19 mouse cellular contexts compared by ENCODE assay signal in the genomic region with DNA sequence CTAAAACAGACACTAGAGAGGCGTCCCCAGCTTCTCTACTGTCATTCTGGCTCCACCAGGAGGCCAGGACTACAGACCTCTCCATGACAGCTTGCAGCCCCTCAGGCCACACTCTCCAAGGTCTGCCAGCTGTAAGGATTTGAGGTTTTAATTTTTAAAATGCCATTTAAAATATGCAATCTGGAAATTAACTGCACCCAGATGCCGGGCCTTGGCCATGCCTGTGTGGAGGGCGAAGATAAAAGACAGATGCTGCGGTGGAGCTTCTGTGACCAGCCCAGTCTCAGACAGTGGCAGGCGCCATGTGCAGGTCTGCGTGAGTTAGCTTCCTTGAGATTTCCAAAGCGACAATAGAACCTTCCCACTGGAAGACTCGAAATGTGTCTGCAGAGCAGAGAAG. TPM values are rescaled to one million over a fixed set of nuclear protein-coding genes. Genes with fewer than 3 reads are reported as not detected.
A peak's percentile ranks its signal among the peaks of the same experiment; 100 is the strongest.
DNase-seq lines count a peak whose midpoint lies in the region; ATAC-seq and TF ChIP-seq lines count a peak whose summit lies in the region.
"Had no signal": no experiment of that assay in that cellular context is flagged by ENCODE, and none has a peak within 500 bp of the region (broad histone marks: within the 10 kb centered on the region; RNA-seq: fewer than 3 reads in every experiment).

No protein-coding gene starts in this region.

- no peaks in the 10 kb centered on the region for H3K4me1 ChIP-seq in kidney, embryonic 14.5 days (ENCODE audit: control insufficient read depth, insufficient read depth, low read length)
- peaks cover 35% of the 10 kb centered on the region; the same call in 1 of the 2 replicates for H3K4me1 ChIP-seq in embryonic facial prominence, embryonic 12.5 days
- H3K4me1 ChIP-seq in limb, embryonic 10.5 days = peaks cover 50% of the 10 kb centered on the region
- peaks cover 43% of the 10 kb centered on the region for H3K4me1 ChIP-seq in midbrain, embryonic 15.5 days
- H3K4me1 ChIP-seq in lung, adult 2 months (ENCODE audit: control insufficient read depth, insufficient read depth, low read length) = no peaks in the 10 kb centered on the region; the same call in 1 of the 2 replicates

- no peak overlapping the region for H3K4me3 ChIP-seq in kidney, embryonic 14.5 days (ENCODE audit: low read length)
- no peak overlapping the region for H3K4me3 ChIP-seq in embryonic facial prominence, embryonic 12.5 days
- no peak overlapping the region for H3K4me3 ChIP-seq in limb, embryonic 10.5 days
- no peak overlapping the region for H3K4me3 ChIP-seq in midbrain, embryonic 15.5 days
- no peak overlapping the region for H3K4me3 ChIP-seq in lung, adult 2 months (replicated peaks; ENCODE audit: extremely low read depth, low read depth, low read length)
- H3K4me3 ChIP-seq: left cerebral cortex, adult 2 months; liver, embryonic 13.5 days; megakaryocyte, embryonic 14.5 days had no signal

- ATAC-seq in kidney, embryonic 14.5 days (ENCODE audit: low FRiP score, low TSS enrichment) = peak; percentile 37; the same call in 1 of the 2 replicates
- ATAC-seq in embryonic facial prominence, embryonic 12.5 days (ENCODE audit: insufficient number of reproducible peaks, insufficient read depth, low FRiP score, low TSS enrichment) = peak; percentile 31; the same call in 1 of the 2 replicates
- no peak for ATAC-seq in midbrain, embryonic 15.5 days (replicated peaks)

- no peaks in the 10 kb centered on the region for H3K27me3 ChIP-seq in kidney, embryonic 14.5 days (ENCODE audit: control insufficient read depth, insufficient read depth, low read length)
- peaks cover 11% of the 10 kb centered on the region; the same call in 1 of the 2 replicates for H3K27me3 ChIP-seq in embryonic facial prominence, embryonic 12.5 days
- peaks cover 25% of the 10 kb centered on the region for H3K27me3 ChIP-seq in limb, embryonic 10.5 days (ENCODE audit: low read depth, poor library complexity, severe bottlenecking)
- no peaks in the 10 kb centered on the region for H3K27me3 ChIP-seq in midbrain, embryonic 15.5 days (replicated peaks)

- H3K9me3 ChIP-seq in kidney, embryonic 14.5 days (ENCODE audit: control insufficient read depth, low read length) = no peaks in the 10 kb centered on the region
- H3K9me3 ChIP-seq in embryonic facial prominence, embryonic 12.5 days = no peaks in the 10 kb centered on the region
- H3K9me3 ChIP-seq in limb, embryonic 10.5 days (replicated peaks) = no peaks in the 10 kb centered on the region
- H3K9me3 ChIP-seq in midbrain, embryonic 15.5 days = no peaks in the 10 kb centered on the region
- H3K9me3 ChIP-seq: liver, embryonic 13.5 days; megakaryocyte, embryonic 14.5 days had no signal

- TF ChIP-seq POLR2A in lung, adult 2 months (IDR thresholded peaks at IDR 0.05; ENCODE audit: borderline replicate concordance, extremely low read depth, low read depth, low read length) = no peak

- 79% methylated on average over 8 of the region's 8 CpGs for whole genome bisulfite sequencing in kidney, embryonic 14.5 days
- 32% methylated on average over 8 of the region's 8 CpGs for WGBS in embryonic facial prominence, embryonic 12.5 days
- WGBS in limb, embryonic 10.5 days = 48% methylated on average over 8 of the region's 8 CpGs
- WGBS in midbrain, embryonic 15.5 days = 48% methylated on average over 8 of the region's 8 CpGs
- 79% methylated on average over 8 of the region's 8 CpGs for WGBS in lung, adult 2 months

- intact Hi-C loops in left cerebral cortex, postnatal 25 days (cut with DNase I) = no loop called here

- no peak overlapping the region for H3K27ac ChIP-seq in kidney, embryonic 14.5 days (ENCODE audit: low read depth, low read length)
- peak overlapping the region; percentile 77 for H3K27ac ChIP-seq in embryonic facial prominence, embryonic 12.5 days
- H3K27ac ChIP-seq in limb, embryonic 10.5 days = peak overlapping the region; percentile 59; the same call in 1 of the 2 replicates
- 0 out of 2 replicates have a peak overlapping the region, but pooled peaks have one; percentile 13 for H3K27ac ChIP-seq in midbrain, embryonic 15.5 days
- H3K27ac ChIP-seq: left cerebral cortex, adult 2 months; liver, embryonic 13.5 days had no signal

- no peak overlapping the region for H3K9ac ChIP-seq in kidney, embryonic 14.5 days (ENCODE audit: low read depth, low read length)
- H3K9ac ChIP-seq in embryonic facial prominence, embryonic 12.5 days = no peak overlapping the region
- no peak overlapping the region for H3K9ac ChIP-seq in midbrain, embryonic 15.5 days
- H3K9ac ChIP-seq: liver, embryonic 13.5 days had no signal

- H3K36me3 ChIP-seq in kidney, embryonic 14.5 days (ENCODE audit: control insufficient read depth, insufficient read depth, low read length) = no peaks in the 10 kb centered on the region
- H3K36me3 ChIP-seq in embryonic facial prominence, embryonic 12.5 days = no peaks in the 10 kb centered on the region
- no peaks in the 10 kb centered on the region for H3K36me3 ChIP-seq in limb, embryonic 10.5 days
- no peaks in the 10 kb centered on the region for H3K36me3 ChIP-seq in midbrain, embryonic 15.5 days (replicated peaks)
- H3K36me3 ChIP-seq: liver, embryonic 13.5 days had no signal

- no peak for TF ChIP-seq CTCF in lung, adult 2 months (IDR thresholded peaks at IDR 0.05; ENCODE audit: insufficient read depth, low read length)

- no peak overlapping the region for H3K4me2 ChIP-seq in kidney, embryonic 14.5 days (replicated peaks; ENCODE audit: low read depth, low read length)
- H3K4me2 ChIP-seq in embryonic facial prominence, embryonic 12.5 days (replicated peaks) = no peak overlapping the region
- H3K4me2 ChIP-seq in midbrain, embryonic 15.5 days = no peak overlapping the region
- H3K4me2 ChIP-seq: heart, embryonic 11.5 days; liver, embryonic 13.5 days had no signal

- DNase-seq in kidney, postnatal 4 days = no peak
- peak; percentile 47 for DNase-seq in limb, embryonic 10.5 days (ENCODE audit: low spot score)
- no peak for DNase-seq in left cerebral cortex, postnatal 25 days (ENCODE audit: low spot score in 2 of 2)
- DNase-seq in thymus, postnatal 36 days = no peak
- DNase-seq in lung, adult 2 months = no peak
- DNase-seq: adrenal gland, adult 2 months; cerebellum, adult 18-20 months; gastrocnemius, postnatal 36 days; heart, postnatal 36 days; kidney, adult 2 months; liver, embryonic 13.5 days; lung, postnatal 10 days had no signal

RNA-seq across cellular contexts. Expression of a gene that starts 36.8 kb away (rescaled TPM):
- polyA plus RNA-seq in kidney, embryonic 14.5 days (2014; fragmentation: Nextera tagmentation; extraction: Ambion mirVana) = 1.5 and 2.1 TPM in 2 replicates
- 4.2 and 5.6 TPM in 2 replicates for polyA plus RNA-seq in embryonic facial prominence, embryonic 12.5 days (2016; fragmentation: Nextera tagmentation; extraction: Ambion mirVana)
- 0.15 and 0.73 TPM in 2 replicates for polyA plus RNA-seq in limb, embryonic 10.5 days (2016; fragmentation: Nextera tagmentation; extraction: Ambion mirVana)
- polyA plus RNA-seq in midbrain, embryonic 15.5 days (2015; fragmentation: Nextera tagmentation; extraction: Ambion mirVana) = 19.4 and 21.2 TPM in 2 replicates
- total RNA-seq in left cerebral cortex, postnatal 25 days (2021) = 10 to 100 TPM; 46.6 to 46.9 TPM
- 6.2 and 9.4 TPM in 2 replicates for polyA plus RNA-seq in lung, adult 2 months (2012; rRNA removed)
- total RNA-seq: common myeloid progenitor, adult 5-6 weeks had no signal
